Mouse (Mus musculus) testis, adult 2 months (tissue): ENCODE measurements around the gene Dspp.

Experiments used
- CTCF ChIP-seq: fragments of 200-500 bp; IDR thresholded peaks from 2 replicates; pipeline ENCODE4 v1.5.1; 2012; ENCODE audit warnings: low read depth, mild to moderate bottlenecking, inconsistent platforms, low read length, moderate library complexity; ENCODE audit not compliant: control insufficient read depth, insufficient read depth, insufficient replicate concordance
- POLR2A ChIP-seq: fragments of 200-500 bp; IDR thresholded peaks from 2 replicates; pipeline ENCODE4 v1.6.1; 2012; ENCODE audit warnings: low read depth, mild to moderate bottlenecking, inconsistent platforms, low read length, moderate library complexity; ENCODE audit not compliant: control insufficient read depth

- TF ChIP-seq POLR2A (no peak), CTCF (no peak)
These were observed 13.2 kb downstream of the Dspp start for GRCm38 (mm10) chr5:104183743-104184142.
